In genomic region chr6:140714905-140715365, GRCm38 (mm10) we compare ENCODE assay signal across 7 mouse cellular contexts. TPM values are rescaled to one million over a fixed set of nuclear protein-coding genes. Genes with fewer than 3 reads are reported as not detected.
A peak's percentile ranks its signal among the peaks of the same experiment; 100 is the strongest.
DNase-seq lines count a peak whose midpoint lies in the region; ATAC-seq lines count a peak whose summit lies in the region.

No protein-coding gene starts in this region.

- H3K36me3 ChIP-seq in intestine, embryonic 16.5 days (ENCODE audit: control insufficient read depth, insufficient read depth, low read length), result no peaks in the 10 kb centered on the region
- H3K36me3 ChIP-seq in midbrain, embryonic 14.5 days (ENCODE audit: control insufficient read depth, insufficient read depth, low read length), result no peaks in the 10 kb centered on the region

- H3K9me3 ChIP-seq in intestine, embryonic 16.5 days (ENCODE audit: control insufficient read depth, low read length), result no peaks in the 10 kb centered on the region
- no peaks in the 10 kb centered on the region for H3K9me3 ChIP-seq in midbrain, embryonic 14.5 days (ENCODE audit: control insufficient read depth, low read length)

- no peak overlapping the region for H3K4me2 ChIP-seq in intestine, embryonic 16.5 days (ENCODE audit: low read depth, low read length)
- 0 out of 2 replicates have a peak overlapping the region, but pooled peaks have one; percentile 30 for H3K4me2 ChIP-seq in midbrain, embryonic 14.5 days (ENCODE audit: low read length)

- WGBS in intestine, embryonic 16.5 days, result 22% methylated on average over 10 of the region's 10 CpGs
- WGBS in midbrain, embryonic 14.5 days, result 22% methylated on average over 10 of the region's 10 CpGs

- 0 out of 2 replicates have a peak, but pooled peaks cover 2% of the 10 kb centered on the region for H3K4me1 ChIP-seq in intestine, embryonic 16.5 days (ENCODE audit: control insufficient read depth, insufficient read depth, low read length)
- no peaks in the 10 kb centered on the region for H3K4me1 ChIP-seq in midbrain, embryonic 14.5 days (ENCODE audit: control insufficient read depth, insufficient read depth, low read length)

- no peak overlapping the region for H3K9ac ChIP-seq in intestine, embryonic 16.5 days (ENCODE audit: low read depth, low read length)
- peak overlapping the region; percentile 36 for H3K9ac ChIP-seq in midbrain, embryonic 14.5 days (replicated peaks; ENCODE audit: low read length)

- H3K27me3 ChIP-seq in intestine, embryonic 16.5 days (replicated peaks; ENCODE audit: control insufficient read depth, insufficient read depth, low read length), result no peaks in the 10 kb centered on the region
- no peaks in the 10 kb centered on the region for H3K27me3 ChIP-seq in midbrain, embryonic 14.5 days (ENCODE audit: control insufficient read depth, insufficient read depth, low read length)

- intact Hi-C loops in left cerebral cortex, postnatal 25 days (cut with DNase I), result loop anchor here (5.0 kb wide), 3 partner anchors 68 to 857 kb away; no protein-coding TSS in a partner anchor

- H3K4me3 ChIP-seq in intestine, embryonic 16.5 days (ENCODE audit: low read length), result no peak overlapping the region
- no peak overlapping the region for H3K4me3 ChIP-seq in midbrain, embryonic 14.5 days (replicated peaks; ENCODE audit: low read depth, low read length)

- H3K27ac ChIP-seq in intestine, embryonic 16.5 days (ENCODE audit: low read length), result no peak overlapping the region
- H3K27ac ChIP-seq in midbrain, embryonic 14.5 days (replicated peaks; ENCODE audit: low read depth, low read length), result no peak overlapping the region

- peak; percentile 68 for ATAC-seq in intestine, embryonic 16.5 days
- ATAC-seq in midbrain, embryonic 14.5 days (ENCODE audit: low FRiP score, low TSS enrichment), result peak; percentile 71

- peak; percentile 86 for DNase-seq in adipocyte (ENCODE audit: low spot score)
- peak; percentile 82 to 88 for DNase-seq in cerebellum, postnatal 25 days
- DNase-seq in gastrocnemius, postnatal 10 days, result peak; percentile 78
- DNase-seq in left cerebral cortex, postnatal 25 days (ENCODE audit: low spot score in 2 of 2), result peak; percentile 71 to 79
- peak; percentile 94 for DNase-seq in midbrain, embryonic 14.5 days
- peak; percentile 22 for DNase-seq in spleen, adult 12 weeks (ENCODE audit: low spot score)

RNA-seq across cellular contexts. Expression of gene Gm11077, which starts 14.1 kb away (rescaled TPM):
- total RNA-seq in gastrocnemius, postnatal 10 days (2021), result not detected
- polyA plus RNA-seq in intestine, embryonic 16.5 days (2015; fragmentation: Nextera tagmentation; extraction: Ambion mirVana), result not detected in 2 replicates
- total RNA-seq in left cerebral cortex, postnatal 25 days (2021), result not detected
- polyA plus RNA-seq in midbrain, embryonic 14.5 days (2014; fragmentation: Nextera tagmentation; extraction: Ambion mirVana), result not detected in 2 replicates

Comparison
In these comparisons a context has a peak if more than half of its experiments do, and no peak if none do; other contexts are left out.
1. DNase-seq: peak in every context shown above with its lines; median percentile 94 in midbrain, embryonic 14.5 days; 86 in adipocyte; 85 in cerebellum, postnatal 25 days; 78 in gastrocnemius, postnatal 10 days; 75 in left cerebral cortex, postnatal 25 days; 22 in spleen, adult 12 weeks.